Mouse (Mus musculus) right cerebral cortex, adult 2 months (tissue): ENCODE measurements around the gene Polr3e.
"Not testable (repeated sequence)": the region's sequence is repeated elsewhere in the genome, so short reads cannot be mapped to it uniquely, and the experiment has no call there.

Experiments
- DNase-seq, 2 experiments: peaks; one replicate each; pipeline ENCODE4 v3.0.0; 2021 to 2022; ENCODE audit warnings: low spot score in 2 of 2

Gene Polr3e

DNA sequence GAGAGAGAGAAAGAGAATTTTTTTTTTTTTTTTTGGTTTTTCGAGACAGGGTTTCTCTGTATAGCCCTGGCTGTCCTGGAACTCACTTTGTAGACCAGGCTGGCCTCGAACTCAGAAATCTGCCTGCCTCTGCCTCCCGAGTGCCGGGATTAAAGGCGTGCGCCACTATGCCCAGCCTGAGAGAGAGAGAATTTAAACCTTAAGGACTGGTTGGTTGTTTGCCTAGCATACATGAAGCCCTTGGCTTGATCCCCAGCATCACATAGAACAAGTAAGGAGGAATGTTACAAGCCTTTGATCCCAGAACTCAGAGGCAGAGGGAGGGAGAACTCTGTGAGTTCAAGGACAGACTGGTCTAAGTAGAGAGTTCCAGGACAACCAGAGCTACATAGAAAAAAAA is 6.3 kb upstream of the Polr3e start:
- DNase-seq, result not testable (repeated sequence)

- no peak for DNase-seq
Measured at GRCm38 (mm10) chr7:120913332-120913731, 4.2 kb upstream of the Polr3e start.

- no peak for DNase-seq
Measured at GRCm38 (mm10) chr7:120916262-120916875, 1.2 kb upstream of the Polr3e start.

GRCm38 (mm10) chr7:120917279-120917591 is 309 bp upstream of the Polr3e start:
- DNase-seq, result no peak

- DNase-seq, result peak; percentile 66 to 78
Measured at GRCm38 (mm10) chr7:120918526-120918962, 1.0 kb downstream of the Polr3e start.

DNA sequence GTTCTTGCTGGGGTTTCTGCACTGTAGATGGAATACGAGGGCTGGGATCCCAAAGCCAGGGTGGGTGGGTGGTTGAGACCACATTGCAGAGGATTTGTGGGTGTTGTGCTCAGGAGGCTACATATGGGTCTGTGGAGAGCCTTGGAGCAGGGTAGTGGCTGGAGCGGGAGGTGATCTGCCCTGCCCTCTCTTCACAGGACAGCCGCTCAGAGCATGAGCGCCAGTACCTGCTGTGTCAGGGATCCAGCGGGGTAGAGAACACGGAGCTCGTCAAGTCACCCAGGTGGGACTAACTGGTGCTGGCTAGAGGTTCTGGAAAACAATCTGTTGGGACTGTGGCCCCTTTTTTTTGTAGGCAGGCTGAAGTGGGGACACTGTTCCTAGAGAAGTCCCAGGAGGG is 15.6 kb downstream of the Polr3e start:
- no peak for DNase-seq

GRCm38 (mm10) chr7:120933680-120934195 is 16.2 kb downstream of the Polr3e start:
- DNase-seq, result no peak

GRCm38 (mm10) chr7:120934716-120935115 is 17.2 kb downstream of the Polr3e start:
- DNase-seq, result peak; percentile 50 to 68

- DNase-seq, result peak; percentile 40 to 43
Measured at GRCm38 (mm10) chr7:120936522-120936921, 19.0 kb downstream of the Polr3e start.

DNA sequence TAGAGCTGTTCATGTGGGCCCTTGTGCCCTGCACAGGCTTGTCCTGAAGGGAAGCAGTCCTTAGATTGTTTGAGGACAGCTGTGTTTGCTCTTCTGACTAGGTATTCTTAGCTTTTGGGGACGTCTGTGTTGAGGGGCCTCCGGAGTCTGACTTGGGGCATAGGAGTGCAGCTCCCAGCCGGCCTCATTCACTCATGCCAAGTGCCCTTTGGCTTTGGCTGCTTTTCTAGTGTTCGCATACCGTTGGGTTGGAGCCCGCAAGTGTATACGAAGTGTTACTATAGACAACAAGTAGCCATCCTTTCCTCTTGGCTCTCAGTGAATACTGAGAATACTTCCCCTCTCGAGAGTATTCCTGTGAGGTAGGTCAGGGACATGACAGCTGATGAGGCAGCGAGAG is 20.7 kb downstream of the Polr3e start:
- no peak for DNase-seq

- DNase-seq, result no peak
Measured at GRCm38 (mm10) chr7:120940343-120940742, 22.8 kb downstream of the Polr3e start.

- no peak for DNase-seq
Measured at GRCm38 (mm10) chr7:120941214-120941613, 23.7 kb downstream of the Polr3e start.

GRCm38 (mm10) chr7:120942506-120942905 is 25.0 kb downstream of the Polr3e start:
- DNase-seq, result no peak

DNA sequence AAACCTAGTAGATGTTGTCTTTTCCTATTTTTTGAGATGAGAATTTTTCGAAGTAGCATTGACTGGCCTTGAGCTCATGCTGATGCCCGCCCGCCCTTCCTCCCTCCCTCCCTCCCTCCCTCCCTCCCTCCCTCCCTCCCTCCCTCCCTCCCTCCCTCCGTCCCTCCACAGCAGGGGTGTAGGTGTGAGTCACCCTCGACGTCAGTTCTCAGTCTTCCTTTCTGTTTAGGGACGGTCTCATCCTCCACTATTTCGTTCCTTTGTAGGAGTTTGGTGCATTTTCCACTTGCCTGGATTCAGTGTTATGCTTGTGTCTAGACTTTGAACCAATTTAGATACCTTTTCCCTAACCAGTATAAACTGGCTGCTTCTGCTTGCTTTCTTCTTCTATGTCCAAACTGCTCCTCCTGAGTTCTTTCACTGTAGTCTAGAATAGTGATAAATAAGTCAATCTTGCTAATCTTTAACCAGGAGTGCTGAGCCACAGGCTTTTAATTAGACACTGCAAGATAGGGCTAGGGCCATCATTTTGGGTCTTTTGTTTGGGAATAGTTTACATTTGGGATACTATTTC is 26.5 kb downstream of the Polr3e start:
- no peak for DNase-seq

DNA sequence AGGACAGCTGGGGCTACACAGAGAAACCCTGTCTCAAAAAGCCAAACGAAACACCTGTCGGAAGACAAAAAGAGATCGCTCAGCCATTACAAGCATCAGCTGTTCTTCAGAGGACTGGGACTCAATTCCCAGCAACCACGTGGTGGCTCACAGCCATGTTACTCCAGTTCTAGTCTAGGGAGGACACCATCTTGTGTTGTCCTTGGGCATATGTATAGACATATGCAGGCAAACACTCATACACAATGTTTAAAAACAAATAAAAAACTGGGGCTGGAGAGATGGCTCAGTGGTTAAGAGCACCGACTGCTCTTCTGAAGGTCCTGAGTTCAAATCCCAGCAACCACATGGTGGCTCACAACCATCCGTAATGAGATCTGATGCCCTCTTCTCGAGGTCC is 36.0 kb downstream of the Polr3e start:
- not testable (repeated sequence) for DNase-seq

DNA sequence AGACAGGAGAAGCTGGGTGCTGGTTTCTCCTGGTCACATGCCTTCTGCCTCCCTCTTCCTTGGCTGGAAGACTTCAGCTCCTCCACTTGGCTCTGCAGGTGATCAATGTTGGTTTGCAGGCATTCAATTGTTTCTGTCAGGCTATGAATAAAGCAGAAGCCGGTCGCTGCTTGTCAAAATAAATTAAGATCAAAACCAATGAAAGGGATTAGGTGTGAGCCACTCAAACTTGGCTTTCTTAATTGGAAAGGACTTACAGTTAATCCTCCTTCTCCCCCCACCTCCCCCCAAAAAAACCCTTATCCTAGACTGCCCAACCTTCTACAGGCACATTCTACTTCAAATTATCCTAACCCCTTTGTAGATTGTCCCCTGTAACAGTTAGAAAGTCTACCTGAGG is 42.6 kb downstream of the Polr3e start:
- no peak for DNase-seq

GRCm38 (mm10) chr7:120960601-120961000 is 43.1 kb downstream of the Polr3e start:
- DNase-seq, result no peak

- no peak for DNase-seq
Measured at GRCm38 (mm10) chr7:120961893-120962292, 44.3 kb downstream of the Polr3e start.

GRCm38 (mm10) chr7:120963126-120963525 is 45.6 kb downstream of the Polr3e start:
- no peak for DNase-seq

DNA sequence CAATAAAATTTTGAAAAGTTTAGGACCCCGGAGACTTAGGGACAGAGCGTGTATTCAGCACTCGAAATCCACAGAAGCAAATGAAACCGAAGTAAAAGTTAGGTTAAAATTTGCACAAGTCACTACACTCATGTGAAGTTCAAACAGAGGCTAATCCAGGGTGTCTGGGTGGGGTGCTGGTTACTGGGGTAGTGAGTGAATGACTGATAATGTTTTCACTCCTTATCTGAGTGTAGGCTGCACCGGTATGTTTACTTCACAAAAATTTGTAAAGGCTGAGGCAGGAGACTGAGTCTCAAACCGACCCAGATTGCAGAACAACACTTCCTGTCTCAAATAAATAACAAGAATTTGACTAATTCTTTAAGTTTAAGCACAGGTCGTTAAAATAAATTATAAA is 51.7 kb downstream of the Polr3e start:
- no peak for DNase-seq

DNA sequence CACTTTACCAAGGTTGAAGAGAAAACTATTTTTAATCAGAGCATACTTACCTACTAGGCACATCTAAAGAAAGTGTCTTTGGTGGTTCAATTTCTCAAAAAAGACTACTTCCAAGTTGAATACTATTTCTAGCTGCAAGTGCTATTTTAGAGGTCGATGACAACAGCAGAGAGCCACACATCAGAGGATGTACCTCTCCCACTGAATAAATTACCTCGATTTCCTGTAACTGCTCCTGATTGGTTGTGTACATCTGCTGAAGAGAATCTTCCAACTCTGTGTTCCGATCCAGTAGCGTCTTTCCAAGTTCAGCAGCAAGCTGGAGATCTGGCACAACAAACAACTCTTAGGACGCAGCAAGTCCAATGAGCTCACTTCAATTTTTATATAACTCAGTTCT is 52.6 kb downstream of the Polr3e start:
- DNase-seq, result no peak

DNA sequence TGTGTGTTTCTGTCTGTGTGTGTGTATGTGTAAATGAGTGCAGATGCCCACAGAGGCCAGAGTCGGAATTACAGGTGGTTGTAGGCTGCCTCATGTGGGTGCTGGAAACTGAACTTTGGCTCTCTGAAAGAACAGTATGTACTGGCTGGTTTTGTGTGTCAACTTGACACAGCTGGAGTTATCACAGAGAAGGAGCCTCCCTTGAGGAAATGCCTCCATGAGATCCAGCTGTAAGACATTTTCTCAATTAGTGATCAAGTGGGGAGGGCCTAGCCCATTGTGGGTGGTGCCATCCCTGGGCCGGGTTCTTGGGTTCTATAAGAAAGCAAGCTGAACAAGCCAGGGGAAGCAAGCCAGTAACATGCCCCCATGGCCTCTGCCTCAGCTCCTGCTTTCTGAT is 54.9 kb downstream of the Polr3e start:
- not testable (repeated sequence) for DNase-seq

GRCm38 (mm10) chr7:120974001-120974400 is 56.5 kb downstream of the Polr3e start:
- no peak for DNase-seq

DNA sequence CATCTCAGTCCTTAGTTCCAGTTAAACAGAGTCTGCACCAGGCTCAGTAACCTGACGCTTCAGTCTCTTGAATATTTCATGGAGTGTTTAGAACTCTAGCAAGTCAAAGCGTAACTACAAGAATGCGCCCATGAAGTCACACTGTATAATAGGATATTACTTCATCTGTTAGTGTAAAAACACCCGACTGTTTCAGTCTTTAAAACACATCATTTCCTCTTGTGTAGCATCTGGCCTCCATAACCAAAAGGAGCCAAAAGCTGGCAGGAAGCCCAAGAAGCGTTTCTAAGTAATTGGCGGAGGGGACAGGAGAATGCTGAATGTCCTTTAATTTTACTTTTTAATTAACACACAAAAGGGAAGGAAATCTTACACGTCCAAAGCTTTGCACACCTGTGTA is 59.5 kb downstream of the Polr3e start:
- DNase-seq, result no peak
